Mouse (Mus musculus): Measurements from ENCODE around the gene Brpf3. TPM values are rescaled to one million over a fixed set of nuclear protein-coding genes. Genes with fewer than 3 reads are reported as not detected.

Brpf3 gene
- total RNA-seq, 1 experiment = 24.5 TPM

DNA sequence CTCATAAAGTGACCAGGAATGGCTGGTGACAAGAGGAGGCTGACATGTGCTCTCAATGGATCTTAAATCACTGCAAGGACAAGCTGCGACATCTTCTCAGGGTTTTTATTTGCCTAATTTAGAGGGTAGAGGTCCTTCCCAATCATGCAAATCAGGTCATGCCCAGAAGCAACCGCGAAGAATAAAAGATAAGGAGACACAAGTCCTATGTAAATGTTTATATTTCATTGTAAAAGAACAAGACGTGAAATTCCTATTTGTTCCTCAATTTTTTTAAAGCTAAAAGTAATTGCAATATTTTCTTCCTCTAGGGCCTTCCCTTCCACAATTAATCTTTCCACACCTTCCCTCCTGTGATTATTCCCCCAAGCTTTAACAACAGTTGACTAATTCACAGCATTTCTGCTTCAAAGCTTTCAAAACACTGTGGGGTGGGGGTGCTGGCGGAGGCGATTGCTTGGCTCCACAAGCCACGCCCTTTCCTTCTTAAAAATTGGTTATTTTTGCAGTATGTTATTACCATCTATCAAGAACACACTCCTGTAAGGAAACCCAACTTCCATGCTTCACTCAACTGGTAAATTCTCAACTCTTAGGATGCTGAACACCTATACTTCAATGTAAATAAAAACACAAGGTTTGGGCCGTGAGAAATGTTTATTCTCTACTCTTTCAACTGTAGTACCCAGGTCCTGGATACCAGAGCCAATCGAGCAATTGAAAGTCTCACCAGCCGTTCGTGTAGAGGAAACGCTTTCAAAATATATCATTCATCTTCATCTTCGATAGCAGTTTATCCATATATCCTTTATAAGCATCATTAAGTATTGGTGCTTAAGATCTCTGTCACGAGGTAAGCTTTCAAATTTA is 1.4 kb upstream of the Brpf3 start:
- Histone ChIP-seq H3K4me3 (ENCODE audit: insufficient read depth in 1 of 2, low read depth in 1 of 2, low read length in 2 of 2, poor library complexity in 1 of 2, severe bottlenecking in 1 of 2) (peak overlapping the region in 1 of 2 experiments; percentile 67; a peak in 1 of 4 replicates), H3K9me3 (ENCODE audit: control insufficient read depth, insufficient read depth, low read depth, low read length) (no peaks in the 10 kb centered on the region), H3K36me3 (ENCODE audit: control insufficient read depth, insufficient read depth, low read length, poor library complexity, severe bottlenecking) (no peaks in the 10 kb centered on the region), H3K4me1 (ENCODE audit: control insufficient read depth in 2 of 2, insufficient read depth in 2 of 2, low read length in 2 of 2, poor library complexity in 1 of 2) (peaks cover 0 to 5% of the 10 kb centered on the region in 2 experiments; a peak in 3 of 4 replicates), H3K27ac (ENCODE audit: insufficient read depth, low read depth, low read length, poor library complexity, severe bottlenecking) (no peak overlapping the region), H3K9ac (ENCODE audit: insufficient read depth, low read depth, low read length, poor library complexity, severe bottlenecking) (no peak overlapping the region)
- in situ Hi-C loops (cut with MboI; ENCODE audit: low sequenced_read_pairs in 2 of 2, unreplicated experiment in 2 of 2) = no loop called here
- DNase-seq (ENCODE audit: low read depth, low spot score) = no peak
- no peak for TF ChIP-seq CHD2 (IDR thresholded peaks at IDR 0.05; ENCODE audit: low read depth, low read length)

DNA sequence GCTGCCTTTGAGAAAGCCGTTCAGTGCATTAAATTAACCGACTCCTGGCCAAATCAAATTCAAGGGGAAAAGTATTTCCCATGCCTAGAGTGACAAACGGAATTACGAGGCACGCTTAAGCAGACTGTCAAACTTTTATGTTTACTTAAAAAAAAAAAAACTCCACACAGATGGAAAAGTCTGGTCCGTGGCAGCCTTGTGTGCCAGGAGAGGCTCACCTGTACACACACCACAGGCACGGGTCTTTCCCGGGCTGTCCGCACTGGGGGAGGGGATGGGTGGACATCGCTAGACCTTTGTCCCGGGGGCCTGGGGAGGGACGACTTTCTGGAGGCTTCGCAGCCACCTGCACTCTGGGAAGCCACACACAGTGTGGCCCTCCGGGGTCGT is 614 bp upstream of the Brpf3 start:
- no peak for TF ChIP-seq CHD2 (IDR thresholded peaks at IDR 0.05; ENCODE audit: low read depth, low read length)
- no peak for TF ChIP-seq MAFK (IDR thresholded peaks at IDR 0.05; ENCODE audit: insufficient read depth, low read depth, low read length)
- TF ChIP-seq HCFC1 (IDR thresholded peaks at IDR 0.05; ENCODE audit: borderline replicate concordance, insufficient read depth, low read length) = no peak
- TF ChIP-seq ZNF384 (IDR thresholded peaks at IDR 0.05; ENCODE audit: low read depth, low read length) = no peak
- TF ChIP-seq ZC3H11A (IDR thresholded peaks at IDR 0.05; ENCODE audit: borderline replicate concordance, low read depth, low read length) = no peak

GRCm38 (mm10) chr17:28801474-28802005 is 650 bp downstream of the Brpf3 start:
- peak; percentile 97 for DNase-seq (ENCODE audit: low read depth, low spot score)
- peak overlapping the region; percentile 94 to 98 for H3K4me3 ChIP-seq (ENCODE audit: insufficient read depth in 1 of 2, low read depth in 1 of 2, low read length in 2 of 2, poor library complexity in 1 of 2, severe bottlenecking in 1 of 2)
- H3K9me3 ChIP-seq (ENCODE audit: control insufficient read depth, insufficient read depth, low read depth, low read length) = no peaks in the 10 kb centered on the region
- peaks cover 0 to 12% of the 10 kb centered on the region in 2 experiments; a peak in 3 of 4 replicates for H3K4me1 ChIP-seq (ENCODE audit: control insufficient read depth in 2 of 2, insufficient read depth in 2 of 2, low read length in 2 of 2, poor library complexity in 1 of 2)
- H3K27ac ChIP-seq (ENCODE audit: insufficient read depth, low read depth, low read length, poor library complexity, severe bottlenecking) = peak overlapping the region; percentile 96
- peaks cover 8% of the 10 kb centered on the region for H3K36me3 ChIP-seq (ENCODE audit: control insufficient read depth, insufficient read depth, low read length, poor library complexity, severe bottlenecking)
- in situ Hi-C loops (cut with MboI; ENCODE audit: low sequenced_read_pairs in 2 of 2, unreplicated experiment in 2 of 2) = no loop called here
- 0 out of 2 replicates have a peak, but pooled peaks have one; percentile 12 for TF ChIP-seq CHD2 (IDR thresholded peaks at IDR 0.05; ENCODE audit: low read depth, low read length)
- no peak for TF ChIP-seq HCFC1 (IDR thresholded peaks at IDR 0.05; ENCODE audit: borderline replicate concordance, insufficient read depth, low read length)
- peak overlapping the region; percentile 99 for H3K9ac ChIP-seq (ENCODE audit: insufficient read depth, low read depth, low read length, poor library complexity, severe bottlenecking)

More for the DNA sequence above, 614 bp upstream of the Brpf3 start:
- Histone ChIP-seq H3K27ac (ENCODE audit: insufficient read depth, low read depth, low read length, poor library complexity, severe bottlenecking) (peak overlapping the region; percentile 96), H3K9me3 (ENCODE audit: control insufficient read depth, insufficient read depth, low read depth, low read length) (no peaks in the 10 kb centered on the region), H3K36me3 (ENCODE audit: control insufficient read depth, insufficient read depth, low read length, poor library complexity, severe bottlenecking) (no peaks in the 10 kb centered on the region; the same call in 1 of the 2 replicates), H3K4me1 (ENCODE audit: control insufficient read depth in 2 of 2, insufficient read depth in 2 of 2, low read length in 2 of 2, poor library complexity in 1 of 2) (peaks cover 0 to 5% of the 10 kb centered on the region in 2 experiments; a peak in 3 of 4 replicates), H3K9ac (ENCODE audit: insufficient read depth, low read depth, low read length, poor library complexity, severe bottlenecking) (peak overlapping the region; percentile 99), H3K4me3 (ENCODE audit: insufficient read depth in 1 of 2, low read depth in 1 of 2, low read length in 2 of 2, poor library complexity in 1 of 2, severe bottlenecking in 1 of 2) (peak overlapping the region; percentile 67 to 98)
- DNase-seq (ENCODE audit: low read depth, low spot score) = no peak
- in situ Hi-C loops (cut with MboI; ENCODE audit: low sequenced_read_pairs in 2 of 2, unreplicated experiment in 2 of 2) = no loop called here

DNA sequence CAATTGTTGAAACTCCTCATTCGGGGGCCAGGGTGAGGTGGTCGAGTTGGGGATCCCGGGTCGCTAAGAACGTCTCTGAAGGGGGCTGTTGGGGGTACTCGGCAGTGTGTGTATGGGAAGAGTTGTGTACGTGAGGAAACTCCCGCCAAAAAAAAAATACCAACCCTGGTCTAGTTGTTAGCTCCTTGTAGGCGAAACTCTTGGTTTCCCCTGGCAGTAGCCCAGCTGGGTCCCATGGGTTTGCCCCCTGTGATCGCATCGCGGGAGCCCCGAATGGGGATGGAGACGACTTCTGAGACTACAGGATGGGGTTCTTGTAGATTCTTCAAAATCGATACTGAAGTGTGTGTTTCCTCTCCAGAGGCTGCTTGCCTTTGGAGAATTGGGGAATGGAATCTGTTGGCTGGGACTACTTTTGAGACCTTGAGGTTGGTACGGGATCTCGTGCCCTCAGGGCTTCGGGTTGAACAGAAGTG is 1.2 kb downstream of the Brpf3 start:
- Histone ChIP-seq H3K36me3 (ENCODE audit: control insufficient read depth, insufficient read depth, low read length, poor library complexity, severe bottlenecking) (peaks cover 13% of the 10 kb centered on the region), H3K27ac (ENCODE audit: insufficient read depth, low read depth, low read length, poor library complexity, severe bottlenecking) (no peak overlapping the region), H3K4me1 (ENCODE audit: control insufficient read depth in 2 of 2, insufficient read depth in 2 of 2, low read length in 2 of 2, poor library complexity in 1 of 2) (peaks cover 0 to 16% of the 10 kb centered on the region in 2 experiments; a peak in 3 of 4 replicates), H3K9ac (ENCODE audit: insufficient read depth, low read depth, low read length, poor library complexity, severe bottlenecking) (peak overlapping the region; percentile 78), H3K4me3 (ENCODE audit: insufficient read depth in 1 of 2, low read depth in 1 of 2, low read length in 2 of 2, poor library complexity in 1 of 2, severe bottlenecking in 1 of 2) (peak overlapping the region; percentile 68 to 94), H3K9me3 (ENCODE audit: control insufficient read depth, insufficient read depth, low read depth, low read length) (no peaks in the 10 kb centered on the region)
- TF ChIP-seq ZNF384 (IDR thresholded peaks at IDR 0.05; ENCODE audit: low read depth, low read length) (no peak), MAFK (IDR thresholded peaks at IDR 0.05; ENCODE audit: insufficient read depth, low read depth, low read length) (no peak), ZC3H11A (IDR thresholded peaks at IDR 0.05; ENCODE audit: borderline replicate concordance, low read depth, low read length) (no peak), CHD2 (IDR thresholded peaks at IDR 0.05; ENCODE audit: low read depth, low read length) (no peak), HCFC1 (IDR thresholded peaks at IDR 0.05; ENCODE audit: borderline replicate concordance, insufficient read depth, low read length) (no peak)
- in situ Hi-C loops (cut with MboI; ENCODE audit: low sequenced_read_pairs in 2 of 2, unreplicated experiment in 2 of 2) = no loop called here
- DNase-seq (ENCODE audit: low read depth, low spot score) = no peak

All from ES-E14 (cell line).